Mouse (Mus musculus): Measurements from ENCODE around the gene Ranbp10. TPM values are rescaled to one million over a fixed set of nuclear protein-coding genes. Genes with fewer than 3 reads are reported as not detected.

The Ranbp10 gene
- polyA plus RNA-seq, 1 experiment from 2014 or later, result 14.6 TPM

DNA sequence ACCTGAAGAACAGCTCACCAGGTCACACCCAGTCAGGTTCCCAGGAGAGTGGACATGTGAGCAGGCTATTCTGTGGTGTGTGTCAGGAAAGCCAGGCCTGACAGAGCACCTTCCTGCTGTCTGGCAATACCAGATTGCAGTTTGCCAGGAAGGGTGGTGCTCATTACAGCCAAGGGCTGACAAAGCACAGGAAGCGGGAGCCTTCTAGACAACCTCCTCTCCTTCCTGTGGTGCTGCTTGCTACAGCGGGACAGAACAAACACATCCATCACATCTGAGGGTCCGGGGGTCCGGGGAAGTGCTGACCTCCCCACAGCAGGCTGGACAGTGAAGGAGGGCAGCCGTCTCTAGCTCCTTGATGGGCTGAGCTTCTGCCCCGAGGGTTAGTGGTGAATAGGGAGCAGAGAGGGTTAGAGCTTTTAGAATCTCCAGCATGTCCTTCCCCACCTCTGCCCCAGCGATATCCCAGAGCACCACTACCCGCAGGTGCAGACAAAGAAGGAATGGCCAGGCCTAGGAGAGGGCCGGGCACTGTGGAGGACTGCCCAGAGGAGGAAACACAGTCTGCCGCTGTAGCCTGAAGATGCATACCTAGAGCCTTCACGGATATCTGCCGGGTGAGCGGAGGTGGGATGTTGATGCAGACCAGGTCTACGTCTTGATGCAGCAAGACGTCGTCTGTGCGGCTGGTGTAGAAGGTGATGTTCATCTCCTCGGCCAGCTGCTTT is 99.6 kb downstream of the Ranbp10 start:
- ATAC-seq (ENCODE audit: low FRiP score), result no peak
- Histone ChIP-seq H3K4me1 (no peaks in the 10 kb centered on the region), H3K27ac (no peak overlapping the region), H3K9me3 (no peaks in the 10 kb centered on the region), H3K4me2 (no peak overlapping the region), H3K9ac (no peak overlapping the region), H3K27me3 (no peaks in the 10 kb centered on the region), H3K4me3 (replicated peaks) (no peak overlapping the region), H3K36me3 (replicated peaks) (peaks cover 34% of the 10 kb centered on the region)
- 86% methylated on average over 18 of the region's 18 CpGs for WGBS

GRCm38 (mm10) chr8:105725726-105726125 is 101.4 kb downstream of the Ranbp10 start:
- no peak overlapping the region for H3K27ac ChIP-seq
- no peak overlapping the region for H3K9ac ChIP-seq
- H3K4me2 ChIP-seq, result no peak overlapping the region
- peaks cover 40% of the 10 kb centered on the region for H3K36me3 ChIP-seq (replicated peaks)
- H3K4me3 ChIP-seq (replicated peaks), result no peak overlapping the region
- H3K4me1 ChIP-seq, result no peaks in the 10 kb centered on the region
- H3K9me3 ChIP-seq, result no peaks in the 10 kb centered on the region
- 87% methylated on average over 5 of the region's 5 CpGs for WGBS
- H3K27me3 ChIP-seq, result no peaks in the 10 kb centered on the region
- ATAC-seq (ENCODE audit: low FRiP score), result no peak

- WGBS, result 94% methylated on average over 9 of the region's 9 CpGs
- Histone ChIP-seq H3K9ac (no peak overlapping the region), H3K4me3 (replicated peaks) (no peak overlapping the region), H3K27ac (no peak overlapping the region), H3K27me3 (no peaks in the 10 kb centered on the region), H3K4me1 (no peaks in the 10 kb centered on the region), H3K36me3 (replicated peaks) (peaks cover 38% of the 10 kb centered on the region), H3K4me2 (no peak overlapping the region), H3K9me3 (no peaks in the 10 kb centered on the region)
- no peak for ATAC-seq (ENCODE audit: low FRiP score)
Measured at GRCm38 (mm10) chr8:105722861-105723260, 104.3 kb downstream of the Ranbp10 start.

GRCm38 (mm10) chr8:105719637-105720036 is 107.5 kb downstream of the Ranbp10 start:
- peaks cover 41% of the 10 kb centered on the region for H3K36me3 ChIP-seq (replicated peaks)
- WGBS, result 87% methylated on average over 4 of the region's 4 CpGs
- no peak overlapping the region for H3K9ac ChIP-seq
- no peaks in the 10 kb centered on the region for H3K9me3 ChIP-seq
- H3K27me3 ChIP-seq, result no peaks in the 10 kb centered on the region
- H3K27ac ChIP-seq, result no peak overlapping the region
- H3K4me2 ChIP-seq, result no peak overlapping the region
- ATAC-seq (ENCODE audit: low FRiP score), result no peak
- no peaks in the 10 kb centered on the region for H3K4me1 ChIP-seq
- H3K4me3 ChIP-seq (replicated peaks), result no peak overlapping the region

Other genes with a start within 250 kb of the Ranbp10 start
- gene Ripor1, start 222.1 kb downstream of the Ranbp10 start, polyA plus RNA-seq (2016; fragmentation: Nextera tagmentation; extraction: Ambion mirVana), result 17.3 and 18.8 TPM in 2 replicates
- 163 and 165 TPM in 2 replicates for gene Ctcf, start 190.8 kb downstream of the Ranbp10 start, polyA plus RNA-seq (2016; fragmentation: Nextera tagmentation; extraction: Ambion mirVana)
- 0.61 and 1.2 TPM in 2 replicates for gene Agrp, start 190.0 kb downstream of the Ranbp10 start, polyA plus RNA-seq (2016; fragmentation: Nextera tagmentation; extraction: Ambion mirVana)
- gene Carmil2, start 141.1 kb downstream of the Ranbp10 start, polyA plus RNA-seq (2016; fragmentation: Nextera tagmentation; extraction: Ambion mirVana), result 4.9 and 5.2 TPM in 2 replicates
- 83.0 and 88.7 TPM in 2 replicates for gene Acd, start 126.2 kb downstream of the Ranbp10 start, polyA plus RNA-seq (2016; fragmentation: Nextera tagmentation; extraction: Ambion mirVana)
- gene Pard6a, start 126.2 kb downstream of the Ranbp10 start, polyA plus RNA-seq (2016; fragmentation: Nextera tagmentation; extraction: Ambion mirVana), result 28.9 and 32.5 TPM in 2 replicates
- gene 4933405L10Rik, start 119.7 kb downstream of the Ranbp10 start, polyA plus RNA-seq (2016; fragmentation: Nextera tagmentation; extraction: Ambion mirVana), result 0.27 and 0.32 TPM in 2 replicates
- gene Enkd1, start 119.1 kb downstream of the Ranbp10 start, polyA plus RNA-seq (2016; fragmentation: Nextera tagmentation; extraction: Ambion mirVana), result 35.7 and 37.0 TPM in 2 replicates
- 57.1 and 57.4 TPM in 2 replicates for gene Gfod2, start 68.7 kb downstream of the Ranbp10 start, polyA plus RNA-seq (2016; fragmentation: Nextera tagmentation; extraction: Ambion mirVana)
- 0.12 and 0.51 TPM in 2 replicates for gene Tsnaxip1, start 381 bp upstream of the Ranbp10 start, polyA plus RNA-seq (2016; fragmentation: Nextera tagmentation; extraction: Ambion mirVana)
- 67.1 and 70.7 TPM in 2 replicates for gene Cenpt, start 25.9 kb upstream of the Ranbp10 start, polyA plus RNA-seq (2016; fragmentation: Nextera tagmentation; extraction: Ambion mirVana)
- 80.4 and 81.9 TPM in 2 replicates for gene Thap11, start 27.8 kb upstream of the Ranbp10 start, polyA plus RNA-seq (2016; fragmentation: Nextera tagmentation; extraction: Ambion mirVana)
- 275 and 317 TPM in 2 replicates for gene Nutf2, start 33.2 kb upstream of the Ranbp10 start, polyA plus RNA-seq (2016; fragmentation: Nextera tagmentation; extraction: Ambion mirVana)
- gene Edc4, start 53.5 kb upstream of the Ranbp10 start, polyA plus RNA-seq (2016; fragmentation: Nextera tagmentation; extraction: Ambion mirVana), result 67.4 and 72.2 TPM in 2 replicates
- gene Nrn1l, start 66.2 kb upstream of the Ranbp10 start, polyA plus RNA-seq (2016; fragmentation: Nextera tagmentation; extraction: Ambion mirVana), result 0.70 TPM in 1 of 2 replicates, not detected in the other
- gene Pskh1, start 73.1 kb upstream of the Ranbp10 start, polyA plus RNA-seq (2016; fragmentation: Nextera tagmentation; extraction: Ambion mirVana), result 18.0 and 18.3 TPM in 2 replicates
- 2.4 and 3.0 TPM in 2 replicates for gene Ctrl, start 106.5 kb upstream of the Ranbp10 start, polyA plus RNA-seq (2016; fragmentation: Nextera tagmentation; extraction: Ambion mirVana)
- gene Psmb10, start 111.1 kb upstream of the Ranbp10 start, polyA plus RNA-seq (2016; fragmentation: Nextera tagmentation; extraction: Ambion mirVana), result 18.9 and 22.8 TPM in 2 replicates
- 0.54 and 0.56 TPM in 2 replicates for gene Lcat, start 116.0 kb upstream of the Ranbp10 start, polyA plus RNA-seq (2016; fragmentation: Nextera tagmentation; extraction: Ambion mirVana)
- 12.0 and 13.0 TPM in 2 replicates for gene Slc12a4, start 138.7 kb upstream of the Ranbp10 start, polyA plus RNA-seq (2016; fragmentation: Nextera tagmentation; extraction: Ambion mirVana)
- gene Dpep3, start 152.1 kb upstream of the Ranbp10 start, polyA plus RNA-seq (2016; fragmentation: Nextera tagmentation; extraction: Ambion mirVana), result not detected in 2 replicates
- 15.4 and 18.4 TPM in 2 replicates for gene Dus2, start 164.0 kb upstream of the Ranbp10 start, polyA plus RNA-seq (2016; fragmentation: Nextera tagmentation; extraction: Ambion mirVana)
- not detected in 2 replicates for gene Dpep2nb, start 178.6 kb upstream of the Ranbp10 start, polyA plus RNA-seq (2016; fragmentation: Nextera tagmentation; extraction: Ambion mirVana)
- gene Ddx28, start 184.5 kb upstream of the Ranbp10 start, polyA plus RNA-seq (2016; fragmentation: Nextera tagmentation; extraction: Ambion mirVana), result 19.5 and 20.1 TPM in 2 replicates
- 4.9 and 6.6 TPM in 2 replicates for gene Nfatc3, start 231.5 kb upstream of the Ranbp10 start, polyA plus RNA-seq (2016; fragmentation: Nextera tagmentation; extraction: Ambion mirVana)